ENCODE assay signal across 7 mouse cellular contexts in genomic region chr5:117000770-117001201, GRCm38 (mm10).
DNase-seq lines count a peak whose midpoint lies in the region; ATAC-seq and TF ChIP-seq lines count a peak whose summit lies in the region.

No protein-coding gene starts in this region.

- no peak overlapping the region for H3K4me3 ChIP-seq in forebrain, embryonic 12.5 days (replicated peaks)
- H3K4me3 ChIP-seq in heart, embryonic 12.5 days: no peak overlapping the region
- peak overlapping the region; percentile 30; the same call in 1 of the 2 replicates for H3K4me3 ChIP-seq in layer of hippocampus, adult 2 months
- H3K4me3 ChIP-seq in neural tube, embryonic 15.5 days (replicated peaks): no peak overlapping the region
- no peak overlapping the region for H3K4me3 ChIP-seq in thymus, adult 2 months (ENCODE audit: control insufficient read depth, insufficient read depth, low read length)

- H3K4me2 ChIP-seq in forebrain, embryonic 12.5 days: peak overlapping the region; percentile 35
- H3K4me2 ChIP-seq in heart, embryonic 12.5 days: peak overlapping the region; percentile 45
- H3K4me2 ChIP-seq in neural tube, embryonic 15.5 days: peak overlapping the region; percentile 25

- H3K9me3 ChIP-seq in forebrain, embryonic 12.5 days: no peaks in the 10 kb centered on the region
- H3K9me3 ChIP-seq in heart, embryonic 12.5 days (replicated peaks): no peaks in the 10 kb centered on the region
- H3K9me3 ChIP-seq in neural tube, embryonic 15.5 days (replicated peaks): no peaks in the 10 kb centered on the region

- ATAC-seq in forebrain, embryonic 12.5 days (ENCODE audit: low FRiP score): peak; percentile 79; the same call in 1 of the 2 replicates
- no peak for ATAC-seq in heart, embryonic 12.5 days (ENCODE audit: insufficient number of reproducible peaks, low FRiP score)
- ATAC-seq in neural tube, embryonic 15.5 days (ENCODE audit: low FRiP score): no peak

- peaks cover 9% of the 10 kb centered on the region for H3K4me1 ChIP-seq in forebrain, embryonic 12.5 days
- H3K4me1 ChIP-seq in heart, embryonic 12.5 days (replicated peaks): no peaks in the 10 kb centered on the region
- peaks cover 12% of the 10 kb centered on the region for H3K4me1 ChIP-seq in neural tube, embryonic 15.5 days
- no peaks in the 10 kb centered on the region for H3K4me1 ChIP-seq in thymus, adult 2 months (replicated peaks; ENCODE audit: control insufficient read depth, insufficient read depth, low read length)

- H3K36me3 ChIP-seq in forebrain, embryonic 12.5 days (replicated peaks): no peaks in the 10 kb centered on the region
- H3K36me3 ChIP-seq in heart, embryonic 12.5 days: no peaks in the 10 kb centered on the region
- H3K36me3 ChIP-seq in neural tube, embryonic 15.5 days: no peaks in the 10 kb centered on the region
- no peaks in the 10 kb centered on the region for H3K36me3 ChIP-seq in thymus, adult 2 months (ENCODE audit: control insufficient read depth, insufficient read depth, low read length)

- peak; percentile 89 for DNase-seq in cerebellum, adult 9-11 months
- DNase-seq in layer of hippocampus, adult 2 months (ENCODE audit: low spot score in 2 of 2): peak; percentile 29 to 44
- no peak for DNase-seq in lung, postnatal 10 days
- no peak for DNase-seq in thymus, adult 2 months

- peak overlapping the region; percentile 82 for H3K27ac ChIP-seq in forebrain, embryonic 12.5 days
- H3K27ac ChIP-seq in heart, embryonic 12.5 days (ENCODE audit: poor library complexity, severe bottlenecking): peak overlapping the region; percentile 48
- H3K27ac ChIP-seq in layer of hippocampus, adult 2 months: peak overlapping the region; percentile 62
- peak overlapping the region; percentile 63; the same call in 1 of the 2 replicates for H3K27ac ChIP-seq in neural tube, embryonic 15.5 days (replicated peaks)
- H3K27ac ChIP-seq in thymus, adult 2 months (ENCODE audit: control insufficient read depth, insufficient read depth, low read length): no peak overlapping the region

- no peaks in the 10 kb centered on the region for H3K27me3 ChIP-seq in forebrain, embryonic 12.5 days
- H3K27me3 ChIP-seq in heart, embryonic 12.5 days (replicated peaks): no peaks in the 10 kb centered on the region
- H3K27me3 ChIP-seq in neural tube, embryonic 15.5 days (replicated peaks): no peaks in the 10 kb centered on the region; the same call in 1 of the 2 replicates
- H3K27me3 ChIP-seq in thymus, adult 2 months (ENCODE audit: control insufficient read depth, insufficient read depth, low read length): no peaks in the 10 kb centered on the region

- WGBS in forebrain, embryonic 12.5 days: 20% methylated on average over 20 of the region's 20 CpGs
- 44% methylated on average over 20 of the region's 20 CpGs for WGBS in heart, embryonic 12.5 days
- 13% methylated on average over 20 of the region's 20 CpGs for WGBS in neural tube, embryonic 15.5 days
- 90% methylated on average over 20 of the region's 20 CpGs for WGBS in thymus, adult 2 months

- no peak for TF ChIP-seq CTCF in layer of hippocampus, adult 2 months (conservative IDR thresholded peaks at IDR 0.05)
- no peak for TF ChIP-seq CTCF in thymus, adult 2 months (IDR thresholded peaks at IDR 0.05; ENCODE audit: borderline replicate concordance, control insufficient read depth, extremely low read depth, insufficient read depth, low read length, poor library complexity)

- no peak overlapping the region for H3K9ac ChIP-seq in forebrain, embryonic 12.5 days
- no peak overlapping the region for H3K9ac ChIP-seq in heart, embryonic 12.5 days
- H3K9ac ChIP-seq in neural tube, embryonic 15.5 days (replicated peaks): no peak overlapping the region; the same call in 1 of the 2 replicates

- no peak for TF ChIP-seq POLR2A in thymus, adult 2 months (IDR thresholded peaks at IDR 0.05; ENCODE audit: control insufficient read depth, extremely low read depth, insufficient read depth, low read length, poor library complexity)

Comparison
In these comparisons a context has a peak if more than half of its experiments do, and no peak if none do; other contexts are left out.
1. DNase-seq: peak in cerebellum, adult 9-11 months (single experiment) and layer of hippocampus, adult 2 months (2 of 2); none in lung, postnatal 10 days (single experiment) and thymus, adult 2 months (single experiment).
2. Peak in every context shown above with its lines, with median percentiles within 50 percentile points of each other: H3K4me2 ChIP-seq.